Mouse (Mus musculus) lung, postnatal 0 days (tissue): ENCODE measurements around the gene Sin3b.
"Not testable (repeated sequence)": the region's sequence is repeated elsewhere in the genome, so short reads cannot be mapped to it uniquely, and the experiment has no call there.

Source experiments
- CTCF ChIP-seq: IDR thresholded peaks from 2 replicates; pipeline ENCODE4 v1.5.1; 2016; ENCODE audit warnings: antibody characterized with exemption, mild to moderate bottlenecking
- EP300 ChIP-seq: IDR thresholded peaks from 2 replicates; pipeline ENCODE4 v1.6.1; 2016; ENCODE audit warnings: antibody characterized with exemption, mild to moderate bottlenecking, control low read depth

DNA sequence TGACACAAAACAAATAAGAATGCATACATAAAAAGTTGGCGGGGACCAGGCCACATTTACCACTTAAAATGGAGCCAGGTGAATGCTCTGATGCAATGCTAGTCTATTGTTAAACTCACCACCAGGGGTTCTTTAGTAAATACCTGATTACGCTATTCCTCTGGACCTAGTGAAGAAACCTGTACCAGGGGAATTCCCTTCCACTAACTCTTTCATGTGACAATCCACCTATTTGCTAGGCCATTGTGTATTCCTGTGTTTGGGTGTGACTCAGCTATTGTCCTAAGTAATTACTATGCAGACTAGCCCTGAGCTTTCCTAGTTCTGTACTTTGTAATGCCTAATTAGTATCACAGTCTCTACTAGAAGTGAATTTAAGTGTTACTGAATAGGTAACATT lies 46.2 kb upstream of the Sin3b start:
- not testable (repeated sequence) for TF ChIP-seq CTCF, EP300
